Mouse (Mus musculus) stomach, embryonic 16.5 days (tissue): ENCODE measurements around the gene Zfp827. TPM values are rescaled to one million over a fixed set of nuclear protein-coding genes. Genes with fewer than 3 reads are reported as not detected.

ENCODE experiments used
- ATAC-seq: fragments of 200-750 bp; cut with Nextera tagmentation; 2 replicates; pipeline ENCODE4 v1.8.0; 2017; ENCODE audit warnings: moderate number of reproducible peaks, moderate TSS enrichment; ENCODE audit not compliant: insufficient read depth, low FRiP score
- H3K27ac ChIP-seq: fragments of 300-500 bp; sonication (generic); 2 replicates; pipeline ENCODE4 v1.5.1; 2014; ENCODE audit warnings: low read length
- H3K27me3 ChIP-seq: fragments of 300-500 bp; sonication (generic); 2 replicates; pipeline ENCODE4 v1.6.1; 2014; ENCODE audit warnings: low read length, control low read depth, mixed read lengths; ENCODE audit not compliant: control insufficient read depth, insufficient read depth
- H3K36me3 ChIP-seq: fragments of 300-500 bp; sonication (generic); 2 replicates; pipeline ENCODE4 v1.6.1; 2014; ENCODE audit warnings: low read length; ENCODE audit not compliant: control insufficient read depth, insufficient read depth
- H3K4me1 ChIP-seq: fragments of 300-500 bp; sonication (generic); 2 replicates; pipeline ENCODE4 v1.6.1; 2014; ENCODE audit warnings: low read length, control low read depth, mixed read lengths; ENCODE audit not compliant: control insufficient read depth, insufficient read depth
- H3K4me2 ChIP-seq: fragments of 300-500 bp; sonication (generic); 2 replicates; pipeline ENCODE4 v1.6.1; 2014; ENCODE audit warnings: low read depth, low read length, mixed read lengths
- H3K4me3 ChIP-seq: fragments of 300-500 bp; sonication (generic); replicated peaks from 2 replicates; pipeline ENCODE4 v1.5.1; 2014; ENCODE audit warnings: mild to moderate bottlenecking, low read length
- H3K9ac ChIP-seq: fragments of 300-500 bp; sonication (generic); 2 replicates; pipeline ENCODE4 v1.6.1; 2014; ENCODE audit warnings: low read length
- H3K9me3 ChIP-seq: fragments of 300-500 bp; sonication (generic); replicated peaks from 2 replicates; pipeline ENCODE4 v1.6.1; 2016; ENCODE audit warnings: low read length, control low read depth; ENCODE audit not compliant: control insufficient read depth
- WGBS: fragments of 180-500 bp; shearing (Covaris S2); extraction: QIAGEN DNeasy Blood & Tissue Kit; methylation state at CpG from one replicate; pipeline ENCODE4 v1.1.7; 2014; 5-methylcytosine and 5-hydroxymethylcytosine counted together
- polyA plus RNA-seq: library from polyadenylated mRNA; unstranded; fragments of >200 nt; fragmentation: Nextera tagmentation; extraction: Ambion mirVana; gene quantifications from 2 replicates; pipeline ENCODE4 v1.2.1, GENCODE M21; 2015

Gene Zfp827
- polyA plus RNA-seq, 1 experiment from 2014 or later = 7.8 TPM

- H3K9me3 ChIP-seq = no peaks in the 10 kb centered on the region
- no peak overlapping the region for H3K4me3 ChIP-seq
- no peaks in the 10 kb centered on the region for H3K4me1 ChIP-seq
- no peak overlapping the region for H3K9ac ChIP-seq
- ATAC-seq = no peak
- H3K27me3 ChIP-seq = no peaks in the 10 kb centered on the region
- H3K36me3 ChIP-seq = no peaks in the 10 kb centered on the region
- no peak overlapping the region for H3K27ac ChIP-seq
- H3K4me2 ChIP-seq = no peak overlapping the region
- 75% methylated on average over 6 of the region's 6 CpGs for WGBS
Observed at GRCm38 (mm10) chr8:79048388-79049005, 20.3 kb downstream of the Zfp827 start.

- no peak for ATAC-seq
Observed at GRCm38 (mm10) chr8:79054222-79054621, 26.0 kb downstream of the Zfp827 start.

GRCm38 (mm10) chr8:79057179-79057578, 28.9 kb downstream of the Zfp827 start:
- Histone ChIP-seq H3K27ac (no peak overlapping the region), H3K4me2 (no peak overlapping the region), H3K4me3 (no peak overlapping the region), H3K9ac (no peak overlapping the region), H3K36me3 (peaks cover 6% of the 10 kb centered on the region; the same call in 1 of the 2 replicates), H3K9me3 (no peaks in the 10 kb centered on the region), H3K27me3 (no peaks in the 10 kb centered on the region), H3K4me1 (peaks cover 14% of the 10 kb centered on the region; the same call in 1 of the 2 replicates)
- 71% methylated on average over 3 of the region's 3 CpGs for WGBS
- ATAC-seq = no peak

More at GRCm38 (mm10) chr8:79054222-79054621, 26.0 kb downstream of the Zfp827 start:
- Histone ChIP-seq H3K27me3 (no peaks in the 10 kb centered on the region), H3K4me1 (peaks cover 11% of the 10 kb centered on the region; the same call in 1 of the 2 replicates), H3K9ac (no peak overlapping the region), H3K9me3 (no peaks in the 10 kb centered on the region), H3K27ac (no peak overlapping the region), H3K4me3 (no peak overlapping the region), H3K36me3 (no peaks in the 10 kb centered on the region), H3K4me2 (no peak overlapping the region)
- WGBS = 90% methylated on average over 6 of the region's 6 CpGs

GRCm38 (mm10) chr8:79059361-79059760, 31.1 kb downstream of the Zfp827 start:
- H3K9me3 ChIP-seq = no peaks in the 10 kb centered on the region
- H3K4me3 ChIP-seq = no peak overlapping the region
- H3K36me3 ChIP-seq = peaks cover 6% of the 10 kb centered on the region; the same call in 1 of the 2 replicates
- peak overlapping the region; percentile 25; the same call in 1 of the 2 replicates for H3K27ac ChIP-seq
- WGBS = 68% methylated on average over 4 of the region's 4 CpGs
- H3K4me2 ChIP-seq = no peak overlapping the region
- no peak overlapping the region for H3K9ac ChIP-seq
- no peaks in the 10 kb centered on the region for H3K27me3 ChIP-seq
- ATAC-seq = no peak
- peaks cover 14% of the 10 kb centered on the region; the same call in 1 of the 2 replicates for H3K4me1 ChIP-seq

GRCm38 (mm10) chr8:79060013-79060609, 31.9 kb downstream of the Zfp827 start:
- Histone ChIP-seq H3K36me3 (peaks cover 6% of the 10 kb centered on the region; the same call in 1 of the 2 replicates), H3K4me1 (peaks cover 14% of the 10 kb centered on the region; the same call in 1 of the 2 replicates), H3K4me2 (no peak overlapping the region), H3K27ac (0 out of 2 replicates have a peak overlapping the region, but pooled peaks have one; percentile 20), H3K9me3 (no peaks in the 10 kb centered on the region), H3K27me3 (no peaks in the 10 kb centered on the region), H3K9ac (no peak overlapping the region), H3K4me3 (no peak overlapping the region)
- ATAC-seq = no peak; the same call in 1 of the 2 replicates
- 78% methylated on average over 19 of the region's 19 CpGs for WGBS

GRCm38 (mm10) chr8:79065924-79066323, 37.7 kb downstream of the Zfp827 start:
- no peak overlapping the region for H3K4me3 ChIP-seq
- no peak for ATAC-seq
- H3K27ac ChIP-seq = no peak overlapping the region
- peaks cover 6% of the 10 kb centered on the region; the same call in 1 of the 2 replicates for H3K4me1 ChIP-seq
- no peak overlapping the region for H3K9ac ChIP-seq
- WGBS = 90% methylated on average over 2 of the region's 2 CpGs
- peaks cover 8% of the 10 kb centered on the region; the same call in 1 of the 2 replicates for H3K36me3 ChIP-seq
- H3K4me2 ChIP-seq = no peak overlapping the region
- H3K9me3 ChIP-seq = no peaks in the 10 kb centered on the region
- no peaks in the 10 kb centered on the region for H3K27me3 ChIP-seq

- 62% methylated on average over 3 of the region's 3 CpGs for WGBS
- H3K27ac ChIP-seq = 0 out of 2 replicates have a peak overlapping the region, but pooled peaks have one; percentile 0
- H3K4me2 ChIP-seq = no peak overlapping the region
- H3K4me3 ChIP-seq = no peak overlapping the region
- H3K9ac ChIP-seq = no peak overlapping the region
- H3K4me1 ChIP-seq = peaks cover 6% of the 10 kb centered on the region; the same call in 1 of the 2 replicates
- no peak; the same call in 1 of the 2 replicates for ATAC-seq
- no peaks in the 10 kb centered on the region for H3K27me3 ChIP-seq
- no peaks in the 10 kb centered on the region for H3K9me3 ChIP-seq
- 0 out of 2 replicates have a peak, but pooled peaks cover 3% of the 10 kb centered on the region for H3K36me3 ChIP-seq
Observed at GRCm38 (mm10) chr8:79067812-79068630, 39.8 kb downstream of the Zfp827 start.

- Histone ChIP-seq H3K4me3 (no peak overlapping the region), H3K27ac (no peak overlapping the region), H3K9ac (no peak overlapping the region), H3K4me2 (no peak overlapping the region), H3K27me3 (no peaks in the 10 kb centered on the region), H3K4me1 (peaks cover 2% of the 10 kb centered on the region; the same call in 1 of the 2 replicates), H3K36me3 (peaks cover 3% of the 10 kb centered on the region; the same call in 1 of the 2 replicates), H3K9me3 (no peaks in the 10 kb centered on the region)
- 65% methylated on average over 3 of the region's 3 CpGs for WGBS
- ATAC-seq = no peak
Observed at GRCm38 (mm10) chr8:79073311-79073710, 45.1 kb downstream of the Zfp827 start.
